Mouse (Mus musculus): ENCODE results near the gene Umad1. TPM values are rescaled to one million over a fixed set of nuclear protein-coding genes. Genes with fewer than 3 reads are reported as not detected.

Umad1 gene
- polyA plus RNA-seq, 2 experiments: 10.7 to 16.6 TPM

GRCm38 (mm10) chr6:8354846-8355245 lies 95.8 kb downstream of the Umad1 start:
- Histone ChIP-seq H3K27ac (replicated peaks; ENCODE audit: low read depth, low read length) (no peak overlapping the region), H3K4me2 (replicated peaks; ENCODE audit: low read depth, low read length, severe bottlenecking) (no peak overlapping the region), H3K27me3 (ENCODE audit: control insufficient read depth, insufficient read depth, low read length) (no peaks in the 10 kb centered on the region), H3K36me3 (ENCODE audit: control insufficient read depth, insufficient read depth, low read length) (no peaks in the 10 kb centered on the region), H3K9me3 (ENCODE audit: control insufficient read depth, low read length) (no peaks in the 10 kb centered on the region), H3K9ac (ENCODE audit: low read depth, low read length, severe bottlenecking) (no peak overlapping the region), H3K4me1 (ENCODE audit: control insufficient read depth, insufficient read depth, low read length) (peaks cover 25% of the 10 kb centered on the region), H3K4me3 (replicated peaks; ENCODE audit: low read length) (no peak overlapping the region)
- ATAC-seq (ENCODE audit: low FRiP score, low read depth): no peak
- DNase-seq (ENCODE audit: low spot score): no peak
- no peak for TF ChIP-seq POLR2A (IDR thresholded peaks at IDR 0.05; ENCODE audit: borderline replicate concordance, extremely low read depth, insufficient read depth, insufficient read length)
- 91% methylated on average over 4 of the region's 4 CpGs for WGBS

DNA sequence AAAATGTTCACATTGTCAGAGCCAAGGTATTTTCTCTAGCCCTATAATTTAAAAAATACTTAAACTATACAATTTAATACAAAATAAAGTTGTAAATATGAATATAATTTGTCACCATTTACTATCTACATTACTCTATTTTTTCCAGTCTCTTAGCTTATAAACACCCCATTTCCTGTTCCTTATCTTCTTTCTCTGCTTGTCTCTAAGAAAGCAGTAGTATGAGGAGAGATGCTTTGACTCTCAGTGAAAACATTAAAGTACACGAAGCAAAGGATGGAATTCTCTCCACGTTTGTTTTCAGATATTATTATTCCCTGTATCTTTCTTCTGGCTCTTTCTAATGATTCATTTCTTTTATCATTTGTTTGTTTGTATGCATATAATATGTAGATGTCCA lies 99.1 kb downstream of the Umad1 start:
- Histone ChIP-seq H3K27me3 (ENCODE audit: control insufficient read depth, insufficient read depth, low read length) (no peaks in the 10 kb centered on the region), H3K36me3 (ENCODE audit: control insufficient read depth, insufficient read depth, low read length) (no peaks in the 10 kb centered on the region), H3K4me2 (replicated peaks; ENCODE audit: low read depth, low read length, severe bottlenecking) (no peak overlapping the region), H3K4me3 (replicated peaks; ENCODE audit: low read length) (no peak overlapping the region), H3K9me3 (ENCODE audit: control insufficient read depth, low read length) (no peaks in the 10 kb centered on the region), H3K27ac (replicated peaks; ENCODE audit: low read depth, low read length) (no peak overlapping the region), H3K9ac (ENCODE audit: low read depth, low read length, severe bottlenecking) (no peak overlapping the region), H3K4me1 (ENCODE audit: control insufficient read depth, insufficient read depth, low read length) (peaks cover 9% of the 10 kb centered on the region)
- 79% methylated on average over 2 of the region's 2 CpGs for WGBS
- TF ChIP-seq POLR2A (IDR thresholded peaks at IDR 0.05; ENCODE audit: borderline replicate concordance, extremely low read depth, insufficient read depth, insufficient read length): no peak
- DNase-seq (ENCODE audit: low spot score) (no peak), ATAC-seq (ENCODE audit: low FRiP score, low read depth) (no peak)

DNA sequence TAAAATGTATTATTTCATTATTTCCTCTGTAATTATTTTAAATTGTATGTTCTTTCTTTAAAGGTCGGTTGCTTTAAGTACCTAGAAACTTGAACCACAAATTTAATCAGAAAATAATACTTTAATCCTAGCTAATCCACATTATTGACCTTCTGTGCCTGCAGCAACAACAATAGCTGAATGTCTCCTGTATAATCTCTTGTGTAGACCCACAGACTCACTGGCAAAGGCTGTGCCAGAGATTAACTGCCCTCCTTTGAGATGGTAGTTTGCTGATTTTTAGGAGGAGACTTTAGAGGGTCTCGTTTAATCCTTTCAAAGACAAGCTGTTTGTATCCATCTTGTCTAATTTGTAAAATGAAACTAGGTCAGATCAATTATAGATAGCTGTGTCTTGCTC lies 99.7 kb downstream of the Umad1 start:
- Histone ChIP-seq H3K4me3 (replicated peaks; ENCODE audit: low read length) (no peak overlapping the region), H3K27ac (replicated peaks; ENCODE audit: low read depth, low read length) (no peak overlapping the region), H3K27me3 (ENCODE audit: control insufficient read depth, insufficient read depth, low read length) (no peaks in the 10 kb centered on the region), H3K9ac (ENCODE audit: low read depth, low read length, severe bottlenecking) (no peak overlapping the region), H3K9me3 (ENCODE audit: control insufficient read depth, low read length) (no peaks in the 10 kb centered on the region), H3K4me1 (ENCODE audit: control insufficient read depth, insufficient read depth, low read length) (peaks cover 3% of the 10 kb centered on the region; the same call in 1 of the 2 replicates), H3K4me2 (replicated peaks; ENCODE audit: low read depth, low read length, severe bottlenecking) (no peak overlapping the region), H3K36me3 (ENCODE audit: control insufficient read depth, insufficient read depth, low read length) (no peaks in the 10 kb centered on the region)
- ATAC-seq (ENCODE audit: low FRiP score, low read depth): no peak
- WGBS: 58% methylated on average over 2 of the region's 2 CpGs
- no peak for DNase-seq (ENCODE audit: low spot score)
- TF ChIP-seq POLR2A (IDR thresholded peaks at IDR 0.05; ENCODE audit: borderline replicate concordance, extremely low read depth, insufficient read depth, insufficient read length): no peak

- Histone ChIP-seq H3K4me1 (ENCODE audit: control insufficient read depth, insufficient read depth, low read length) (no peaks in the 10 kb centered on the region), H3K9ac (ENCODE audit: low read depth, low read length, severe bottlenecking) (no peak overlapping the region), H3K27me3 (ENCODE audit: control insufficient read depth, insufficient read depth, low read length) (no peaks in the 10 kb centered on the region), H3K4me2 (replicated peaks; ENCODE audit: low read depth, low read length, severe bottlenecking) (no peak overlapping the region), H3K27ac (replicated peaks; ENCODE audit: low read depth, low read length) (no peak overlapping the region), H3K9me3 (ENCODE audit: control insufficient read depth, low read length) (no peaks in the 10 kb centered on the region), H3K36me3 (ENCODE audit: control insufficient read depth, insufficient read depth, low read length) (no peaks in the 10 kb centered on the region), H3K4me3 (replicated peaks; ENCODE audit: low read length) (no peak overlapping the region)
- DNase-seq (ENCODE audit: low spot score) (no peak), ATAC-seq (ENCODE audit: low FRiP score, low read depth) (no peak)
- WGBS: 78% methylated on average over 7 of the region's 7 CpGs
- TF ChIP-seq POLR2A (IDR thresholded peaks at IDR 0.05; ENCODE audit: borderline replicate concordance, extremely low read depth, insufficient read depth, insufficient read length): no peak
Observed at GRCm38 (mm10) chr6:8360805-8361204, 101.7 kb downstream of the Umad1 start.

DNA sequence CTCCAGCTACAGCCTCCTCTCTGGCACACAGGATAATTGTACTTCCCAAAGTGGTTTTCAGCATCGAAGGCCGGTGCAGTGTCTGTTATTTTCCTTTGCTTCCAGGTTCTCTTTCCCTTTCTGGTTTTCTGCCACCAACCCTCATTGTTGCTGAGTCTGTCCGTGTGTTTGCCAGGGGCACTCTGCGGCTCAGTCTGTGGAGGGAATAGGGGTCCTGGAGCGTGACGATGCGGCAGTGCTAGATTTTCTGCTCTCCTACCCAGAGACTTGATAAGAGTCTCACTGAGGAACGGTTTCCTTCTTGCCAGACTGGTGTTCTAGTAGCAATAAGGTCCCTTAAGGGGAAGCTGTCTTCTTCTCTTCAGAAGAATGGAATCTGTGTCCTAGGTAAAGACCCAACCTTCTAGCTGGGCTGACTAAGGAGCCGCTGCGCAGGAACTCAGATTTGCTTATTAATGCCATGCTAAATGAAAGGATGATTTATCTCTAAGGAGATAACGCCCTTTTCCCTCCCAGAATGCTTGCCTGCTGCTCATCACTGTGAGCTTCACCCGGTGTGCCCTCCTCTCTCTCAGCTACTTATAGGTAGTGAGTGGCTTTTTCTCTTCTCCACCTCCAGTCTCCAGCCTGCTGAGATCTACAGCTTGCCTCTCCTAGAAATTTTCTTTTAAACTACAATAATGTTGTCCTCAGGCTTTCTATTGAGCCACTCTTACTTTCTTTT lies 105.1 kb downstream of the Umad1 start:
- Histone ChIP-seq H3K27me3 (ENCODE audit: control insufficient read depth, insufficient read depth, low read length) (no peaks in the 10 kb centered on the region), H3K4me3 (replicated peaks; ENCODE audit: low read length) (no peak overlapping the region), H3K4me2 (replicated peaks; ENCODE audit: low read depth, low read length, severe bottlenecking) (no peak overlapping the region), H3K9ac (ENCODE audit: low read depth, low read length, severe bottlenecking) (no peak overlapping the region), H3K36me3 (ENCODE audit: control insufficient read depth, insufficient read depth, low read length) (no peaks in the 10 kb centered on the region), H3K4me1 (ENCODE audit: control insufficient read depth, insufficient read depth, low read length) (no peaks in the 10 kb centered on the region), H3K27ac (replicated peaks; ENCODE audit: low read depth, low read length) (no peak overlapping the region), H3K9me3 (ENCODE audit: control insufficient read depth, low read length) (no peaks in the 10 kb centered on the region)
- no peak for DNase-seq (ENCODE audit: low spot score)
- no peak for TF ChIP-seq POLR2A (IDR thresholded peaks at IDR 0.05; ENCODE audit: borderline replicate concordance, extremely low read depth, insufficient read depth, insufficient read length)
- 82% methylated on average over 12 of the region's 12 CpGs for WGBS
- ATAC-seq (ENCODE audit: low FRiP score, low read depth): no peak
